Mouse (Mus musculus) megakaryocyte-erythroid progenitor cell, adult 5 weeks (primary cell): ENCODE results near the gene Gm10401. TPM values are rescaled to one million over a fixed set of nuclear protein-coding genes. Genes with fewer than 3 reads are reported as not detected.

Source experiments
- polyA plus RNA-seq: library from polyadenylated mRNA; stranded (reverse); fragments of >175 nt; gene quantifications from 2 replicates; pipeline ENCODE4 v1.2.3, GENCODE M21; 2012

The Gm10401 gene
- polyA plus RNA-seq = not detected in 2 replicates

DNA sequence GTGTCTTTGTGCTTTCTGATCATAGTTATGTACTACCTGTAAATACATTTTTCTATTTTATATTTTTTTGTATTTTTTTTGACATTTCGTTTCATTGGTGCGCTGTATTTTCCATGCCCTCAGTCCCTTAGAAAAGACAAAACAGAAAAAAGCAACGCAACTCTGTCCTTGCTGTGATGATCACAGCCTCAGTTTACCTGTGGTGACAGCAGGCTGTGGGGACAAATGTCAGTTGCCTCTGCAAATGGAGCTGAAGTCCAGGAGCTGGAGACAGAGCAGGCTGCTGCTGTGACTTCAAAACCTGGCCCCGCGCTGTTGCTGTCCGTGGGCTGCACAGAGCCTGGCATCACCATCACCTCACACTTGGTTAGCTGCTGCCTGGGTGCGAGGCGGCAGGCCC, at the start of gene Gm10401:
Gene Gm10401 (minus strand): TSS at position 101 of the 400 bp plus-strand sequence.

DNA sequence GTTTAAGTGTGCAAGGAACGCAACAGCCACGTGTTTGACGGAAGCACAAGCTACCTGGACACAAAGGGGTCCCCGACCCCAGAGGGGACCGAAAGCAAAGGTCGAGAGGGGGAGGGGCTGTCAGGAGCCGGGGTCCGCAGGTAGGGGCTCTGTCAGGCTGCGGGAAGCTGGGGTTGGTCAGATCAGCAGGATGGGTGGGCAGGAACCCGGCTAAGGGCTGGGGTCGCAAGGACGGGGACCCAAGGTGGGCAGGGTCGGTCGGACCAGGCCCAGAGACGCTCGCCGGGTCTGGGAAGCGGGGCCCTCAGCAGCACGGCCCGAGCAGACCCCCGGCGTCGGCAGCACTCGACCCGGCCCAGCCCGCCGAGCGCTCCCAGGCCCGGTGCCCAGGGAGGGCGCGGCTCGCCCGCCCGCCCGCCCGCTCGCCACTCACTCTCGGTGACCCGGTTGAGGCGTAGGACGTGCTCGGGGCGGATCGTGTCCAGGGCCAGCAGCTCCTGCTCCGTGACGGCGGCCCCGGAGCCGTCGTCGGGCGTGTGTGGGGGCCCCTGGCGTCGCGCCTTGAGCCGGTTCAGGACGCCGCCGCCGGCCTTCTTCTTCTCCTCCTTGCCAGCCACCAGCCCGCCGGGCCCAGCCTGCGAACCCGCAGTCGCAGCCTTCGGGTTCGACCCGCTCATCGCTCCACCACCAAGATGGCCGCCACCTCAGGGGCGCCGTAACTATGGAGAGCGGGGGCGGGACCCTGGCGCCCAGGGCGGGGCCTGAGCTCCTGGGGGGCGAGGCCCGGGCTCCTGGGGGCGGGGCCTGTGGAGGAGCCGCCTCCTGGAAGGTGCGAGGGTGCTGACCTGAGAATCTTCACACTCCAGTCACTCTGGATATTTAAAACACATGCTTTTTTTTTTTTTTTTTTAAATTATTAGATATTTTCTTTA, 36.4 kb upstream of the Gm10401 start, which contains the start of gene Unc119b:
Gene Unc119b (minus strand): TSS at position 742 of the 932 bp plus-strand sequence.

DNA sequence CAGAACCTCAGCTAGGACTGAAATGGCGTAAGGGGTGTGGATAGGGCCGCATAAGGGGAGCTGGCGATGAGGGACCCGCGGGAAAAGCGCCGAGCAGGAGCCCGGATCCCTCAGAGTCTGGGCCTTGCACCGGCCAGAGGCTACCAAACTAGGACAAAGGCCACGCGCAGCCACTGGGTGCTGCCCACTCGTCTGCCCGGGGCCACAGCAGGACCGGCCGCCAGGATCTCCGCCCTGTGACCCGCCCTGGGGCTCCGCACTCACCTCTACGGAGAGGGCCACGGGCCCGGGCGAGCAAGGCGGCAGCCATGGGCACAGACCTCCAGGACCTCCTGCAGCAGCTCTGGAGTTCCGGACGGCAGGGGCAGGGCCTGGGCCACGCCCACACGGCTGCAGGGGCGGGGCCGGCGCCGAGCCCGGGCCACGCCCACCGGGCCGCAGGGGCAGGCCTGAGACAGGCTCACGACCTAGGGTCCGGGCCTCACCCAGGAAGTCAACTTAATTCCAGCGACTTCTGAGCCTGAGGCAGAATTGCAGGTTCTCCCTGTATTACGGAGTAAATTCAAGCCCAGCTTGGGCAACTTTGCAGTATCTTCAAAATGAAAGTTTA, 21.0 kb upstream of the Gm10401 start, which contains the start of gene Acads:
Gene Acads (minus strand): TSS at position 386 of the 610 bp plus-strand sequence.

Other genes starting within 250 kb of the Gm10401 start
- not detected in 2 replicates for gene 4930519G04Rik, start 244.6 kb downstream of the Gm10401 start, polyA plus RNA-seq
- not detected in 2 replicates for gene Gm9936, start 239.6 kb downstream of the Gm10401 start, polyA plus RNA-seq
- 6.6 and 8.3 TPM in 2 replicates for gene Oasl2, start 201.4 kb downstream of the Gm10401 start, polyA plus RNA-seq
- 18.2 and 23.9 TPM in 2 replicates for gene Oasl1, start 175.1 kb downstream of the Gm10401 start, polyA plus RNA-seq
- gene 2210016L21Rik, start 156.1 kb downstream of the Gm10401 start, polyA plus RNA-seq = 35.8 and 45.5 TPM in 2 replicates
- 0.18 TPM in 1 of 2 replicates, not detected in the other for gene Hnf1a, start 127.2 kb downstream of the Gm10401 start, polyA plus RNA-seq
- 18.8 and 28.7 TPM in 2 replicates for gene Sppl3, start 87.2 kb downstream of the Gm10401 start, polyA plus RNA-seq
- 57.8 and 61.9 TPM in 2 replicates for gene Acads, start 21.1 kb upstream of the Gm10401 start, polyA plus RNA-seq
- 40.0 and 46.4 TPM in 2 replicates for gene Unc119b, start 36.7 kb upstream of the Gm10401 start, polyA plus RNA-seq
- 66.7 and 90.8 TPM in 2 replicates for gene Mlec, start 59.9 kb upstream of the Gm10401 start, polyA plus RNA-seq
- 0.37 and 0.73 TPM in 2 replicates for gene Cabp1, start 96.1 kb upstream of the Gm10401 start, polyA plus RNA-seq
- gene Pop5, start 137.5 kb upstream of the Gm10401 start, polyA plus RNA-seq = 13.8 and 18.1 TPM in 2 replicates
- gene Rnf10, start 174.6 kb upstream of the Gm10401 start, polyA plus RNA-seq = 243 and 252 TPM in 2 replicates
- 17.6 and 18.8 TPM in 2 replicates for gene Coq5, start 181.4 kb upstream of the Gm10401 start, polyA plus RNA-seq
- gene Dynll1, start 202.7 kb upstream of the Gm10401 start, polyA plus RNA-seq = 412 and 470 TPM in 2 replicates
- gene Srsf9, start 228.9 kb upstream of the Gm10401 start, polyA plus RNA-seq = 74.0 and 79.8 TPM in 2 replicates
- 11.6 and 11.8 TPM in 2 replicates for gene Gatc, start 242.9 kb upstream of the Gm10401 start, polyA plus RNA-seq
- gene Triap1, start 242.9 kb upstream of the Gm10401 start, polyA plus RNA-seq = 4.6 and 6.1 TPM in 2 replicates